Mouse (Mus musculus) MEL (cell line): ENCODE data around the gene Gm40460.
A peak's percentile ranks its signal among the peaks of the same experiment; 100 is the strongest.

ENCODE experiments used
- BHLHE40 ChIP-seq: IDR thresholded peaks from 2 replicates; pipeline ENCODE4 v1.6.1; 2012; ENCODE audit warnings: low read depth, mild to moderate bottlenecking, inconsistent platforms, low read length, improper control_type of control experiment, borderline replicate concordance
- CTCF ChIP-seq, 3 experiments: IDR thresholded peaks in 2 of 3; conservative IDR thresholded peaks in 1 of 3; 2 replicates each; pipeline ENCODE4 v1.5.1; 2011 to 2012; ENCODE audit warnings: low read length in 3 of 3, low read depth in 2 of 3, mild to moderate bottlenecking in 2 of 3, improper control_type of control experiment in 1 of 3, inconsistent platforms in 1 of 3, mixed read lengths in 1 of 3, moderate library complexity in 1 of 3; ENCODE audit not compliant: control insufficient read depth in 1 of 3, insufficient read depth in 1 of 3, poor library complexity in 1 of 3, severe bottlenecking in 1 of 3
- JUND ChIP-seq: IDR thresholded peaks from 2 replicates; pipeline ENCODE4 v1.6.1; 2011; ENCODE audit warnings: low read depth, mild to moderate bottlenecking, improper control_type of control experiment, low read length
- NELFE ChIP-seq: IDR thresholded peaks from 2 replicates; pipeline ENCODE4 v1.6.1; 2011; ENCODE audit warnings: low read depth, low read length, improper control_type of control experiment
- POLR2A ChIP-seq, 2 experiments: IDR thresholded peaks; 2 replicates each; pipeline ENCODE4 v1.6.1; 2011 to 2012; ENCODE audit warnings: low read length in 2 of 2, mild to moderate bottlenecking in 2 of 2, control low read depth in 1 of 2, improper control_type of control experiment in 1 of 2, low read depth in 1 of 2, moderate library complexity in 1 of 2; ENCODE audit not compliant: control insufficient read depth in 1 of 2, insufficient read depth in 1 of 2, poor library complexity in 1 of 2

- peak in 1 of 2 experiments; percentile 53; a peak in 1 of 4 replicates for TF ChIP-seq POLR2A (IDR thresholded peaks at IDR 0.05; ENCODE audit: control insufficient read depth in 1 of 2, insufficient read depth in 1 of 2, low read depth in 1 of 2, low read length in 2 of 2, poor library complexity in 1 of 2)
- no peak for TF ChIP-seq JUND
- TF ChIP-seq BHLHE40, result 0 out of 2 replicates have a peak, but pooled peaks have one; percentile 22
- TF ChIP-seq NELFE, result peak; percentile 3; the same call in 1 of the 2 replicates
- 0 out of 6 replicates have a peak, but pooled peaks of 1 of the 3 experiments have one; percentile 5 for TF ChIP-seq CTCF (IDR thresholded peaks at IDR 0.05 in 2 of 3, conservative IDR thresholded peaks at IDR 0.05 in 1 of 3; ENCODE audit: control insufficient read depth in 1 of 3, insufficient read depth in 1 of 3, low read depth in 2 of 3, low read length in 3 of 3, poor library complexity in 1 of 3, severe bottlenecking in 1 of 3)
These were observed 43.2 kb upstream of the Gm40460 start for GRCm38 (mm10) chr7:142284023-142284591.
